Mouse (Mus musculus) WW6 (cell line): Measurements from ENCODE around the gene Btbd9.

Source experiments
- DNase-seq: peaks from one replicate; pipeline ENCODE4 v3.0.0-alpha.2; 2013; ENCODE audit warnings: low read depth, low spot score

The Btbd9 gene

GRCm38 (mm10) chr17:30340495-30341126 lies 235.7 kb downstream of the Btbd9 start:
- no peak for DNase-seq

GRCm38 (mm10) chr17:30339317-30339716 lies 237.0 kb downstream of the Btbd9 start:
- DNase-seq = no peak

- DNase-seq = no peak
Observed at GRCm38 (mm10) chr17:30336816-30337215, 239.5 kb downstream of the Btbd9 start.

- no peak for DNase-seq
Observed at GRCm38 (mm10) chr17:30336280-30336679, 240.0 kb downstream of the Btbd9 start.

- no peak for DNase-seq
Observed at GRCm38 (mm10) chr17:30335746-30336145, 240.5 kb downstream of the Btbd9 start.

GRCm38 (mm10) chr17:30334257-30334656 lies 242.0 kb downstream of the Btbd9 start:
- no peak for DNase-seq

GRCm38 (mm10) chr17:30333136-30333535 lies 243.2 kb downstream of the Btbd9 start:
- DNase-seq = no peak

GRCm38 (mm10) chr17:30331380-30331779 lies 244.9 kb downstream of the Btbd9 start:
- DNase-seq = no peak

- DNase-seq = no peak
Observed at GRCm38 (mm10) chr17:30329531-30329930, 246.8 kb downstream of the Btbd9 start.

- DNase-seq = no peak
Observed at GRCm38 (mm10) chr17:30328924-30329323, 247.4 kb downstream of the Btbd9 start.

GRCm38 (mm10) chr17:30326906-30327305 lies 249.4 kb downstream of the Btbd9 start:
- no peak for DNase-seq

- no peak for DNase-seq
Observed at GRCm38 (mm10) chr17:30320301-30320700, 256.0 kb downstream of the Btbd9 start.

- DNase-seq = no peak
Observed at GRCm38 (mm10) chr17:30312688-30313087, 263.6 kb downstream of the Btbd9 start.

- no peak for DNase-seq
Observed at GRCm38 (mm10) chr17:30309627-30310026, 266.7 kb downstream of the Btbd9 start.

- DNase-seq = no peak
Observed at GRCm38 (mm10) chr17:30308889-30309288, 267.4 kb downstream of the Btbd9 start.

- no peak for DNase-seq
Observed at GRCm38 (mm10) chr17:30308317-30308716, 268.0 kb downstream of the Btbd9 start.

GRCm38 (mm10) chr17:30307168-30307567 lies 269.1 kb downstream of the Btbd9 start:
- no peak for DNase-seq

GRCm38 (mm10) chr17:30304766-30305165 lies 271.5 kb downstream of the Btbd9 start:
- DNase-seq = no peak

- DNase-seq = no peak
Observed at GRCm38 (mm10) chr17:30301338-30301737, 274.9 kb downstream of the Btbd9 start.

GRCm38 (mm10) chr17:30297432-30297831 lies 278.9 kb downstream of the Btbd9 start:
- DNase-seq = no peak

GRCm38 (mm10) chr17:30296069-30296468 lies 280.2 kb downstream of the Btbd9 start:
- DNase-seq = no peak

- no peak for DNase-seq
Observed at GRCm38 (mm10) chr17:30292666-30293065, 283.6 kb downstream of the Btbd9 start.

- DNase-seq = no peak
Observed at GRCm38 (mm10) chr17:30285641-30286040, 290.6 kb downstream of the Btbd9 start.

GRCm38 (mm10) chr17:30283460-30284050 lies 292.7 kb downstream of the Btbd9 start:
- no peak for DNase-seq
